13 mouse cellular contexts compared by ENCODE assay signal in the genomic region with DNA sequence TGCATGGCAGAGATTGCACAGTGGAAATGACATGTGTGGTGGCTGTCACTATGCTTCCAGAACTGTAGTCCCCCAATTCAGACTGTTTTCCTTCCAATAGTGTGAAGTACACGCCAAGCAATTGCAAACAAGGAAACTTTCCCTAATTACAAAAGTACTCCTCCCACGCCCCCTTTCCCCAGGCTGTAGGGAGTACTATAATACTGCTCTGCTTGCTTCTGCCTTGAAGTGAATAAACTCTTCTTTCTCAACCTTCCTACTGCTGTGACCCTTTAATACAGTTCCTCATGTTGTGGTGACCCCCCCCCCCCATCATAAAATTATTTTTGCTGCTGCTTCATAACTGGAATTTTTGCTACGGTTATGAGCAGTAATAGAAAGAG. TPM values are rescaled to one million over a fixed set of nuclear protein-coding genes. Genes with fewer than 3 reads are reported as not detected.
DNase-seq lines count a peak whose midpoint lies in the region; ATAC-seq and TF ChIP-seq lines count a peak whose summit lies in the region.
"Had no signal": no experiment of that assay in that cellular context is flagged by ENCODE, and none has a peak within 500 bp of the region (broad histone marks: within the 10 kb centered on the region; RNA-seq: fewer than 3 reads in every experiment).

No protein-coding gene starts in this region.

- H3K27ac ChIP-seq in intestine, embryonic 15.5 days = no peak overlapping the region
- H3K27ac ChIP-seq in intestine, embryonic 16.5 days (ENCODE audit: low read length) = no peak overlapping the region
- H3K27ac ChIP-seq in neural tube, embryonic 11.5 days (ENCODE audit: low read depth, low read length) = no peak overlapping the region
- no peak overlapping the region for H3K27ac ChIP-seq in forebrain, embryonic 15.5 days (replicated peaks)
- H3K27ac ChIP-seq in stomach, postnatal 0 days (replicated peaks) = no peak overlapping the region
- no peak overlapping the region for H3K27ac ChIP-seq in cerebellum, adult 2 months (ENCODE audit: insufficient read depth, low read length)
- H3K27ac ChIP-seq: heart, adult 2 months; hindbrain, embryonic 15.5 days; liver, embryonic 13.5 days had no signal

- no peak overlapping the region for H3K9ac ChIP-seq in intestine, embryonic 15.5 days
- no peak overlapping the region for H3K9ac ChIP-seq in intestine, embryonic 16.5 days (ENCODE audit: low read depth, low read length)
- H3K9ac ChIP-seq in neural tube, embryonic 11.5 days (ENCODE audit: low read length) = no peak overlapping the region
- H3K9ac ChIP-seq in forebrain, embryonic 15.5 days (replicated peaks) = no peak overlapping the region
- no peak overlapping the region for H3K9ac ChIP-seq in stomach, postnatal 0 days (ENCODE audit: low read length)
- H3K9ac ChIP-seq: hindbrain, embryonic 15.5 days; liver, embryonic 13.5 days had no signal

- H3K4me1 ChIP-seq in intestine, embryonic 15.5 days (replicated peaks) = 0 out of 2 replicates have a peak, but pooled peaks cover 4% of the 10 kb centered on the region
- H3K4me1 ChIP-seq in intestine, embryonic 16.5 days (ENCODE audit: control insufficient read depth, insufficient read depth, low read length) = peaks cover 9% of the 10 kb centered on the region; the same call in 1 of the 2 replicates
- H3K4me1 ChIP-seq in neural tube, embryonic 11.5 days (ENCODE audit: control insufficient read depth, insufficient read depth, low read length) = peaks cover 5% of the 10 kb centered on the region; the same call in 1 of the 2 replicates
- H3K4me1 ChIP-seq in forebrain, embryonic 15.5 days = peaks cover 13% of the 10 kb centered on the region; the same call in 1 of the 2 replicates
- H3K4me1 ChIP-seq in stomach, postnatal 0 days (replicated peaks; ENCODE audit: control insufficient read depth, insufficient read depth) = no peaks in the 10 kb centered on the region
- H3K4me1 ChIP-seq in cerebellum, adult 2 months (ENCODE audit: control insufficient read depth, insufficient read depth, low read length) = peaks cover 30% of the 10 kb centered on the region
- H3K4me1 ChIP-seq: hindbrain, embryonic 15.5 days; liver, embryonic 13.5 days had no signal

- WGBS in intestine, embryonic 15.5 days = 51% methylated on average over 3 of the region's 3 CpGs
- 41% methylated on average over 3 of the region's 3 CpGs for WGBS in intestine, embryonic 16.5 days
- WGBS in neural tube, embryonic 11.5 days = 37% methylated on average over 3 of the region's 3 CpGs
- 45% methylated on average over 3 of the region's 3 CpGs for WGBS in forebrain, embryonic 15.5 days
- 42% methylated on average over 3 of the region's 3 CpGs for WGBS in stomach, postnatal 0 days
- WGBS in cerebellum, adult 2 months = 90% methylated on average over 3 of the region's 3 CpGs

- peak; percentile 52; the same call in 1 of the 2 replicates for ATAC-seq in intestine, embryonic 15.5 days
- ATAC-seq in intestine, embryonic 16.5 days = no peak; the same call in 1 of the 2 replicates
- 0 out of 2 replicates have a peak, but pooled peaks have one; percentile 23 for ATAC-seq in neural tube, embryonic 11.5 days (ENCODE audit: insufficient read depth, low FRiP score, low TSS enrichment)
- ATAC-seq in forebrain, embryonic 15.5 days (replicated peaks) = peak; percentile 27; the same call in 1 of the 2 replicates
- peak; percentile 54 for ATAC-seq in stomach, postnatal 0 days (ENCODE audit: low FRiP score, low TSS enrichment)
- ATAC-seq: CD4-positive, CD25-positive, alpha-beta regulatory T cell, adult 4 months had no signal

- TF ChIP-seq EP300 in stomach, postnatal 0 days (optimal IDR thresholded peaks at IDR 0.05) = no peak

- no peak overlapping the region for H3K4me3 ChIP-seq in intestine, embryonic 15.5 days (replicated peaks)
- H3K4me3 ChIP-seq in intestine, embryonic 16.5 days (ENCODE audit: low read length) = no peak overlapping the region
- no peak overlapping the region for H3K4me3 ChIP-seq in neural tube, embryonic 11.5 days (ENCODE audit: low read depth, low read length)
- H3K4me3 ChIP-seq in forebrain, embryonic 15.5 days = no peak overlapping the region
- H3K4me3 ChIP-seq in stomach, postnatal 0 days (ENCODE audit: low read depth, low read length) = no peak overlapping the region
- no peak overlapping the region for H3K4me3 ChIP-seq in cerebellum, adult 2 months (replicated peaks; ENCODE audit: insufficient read depth, low read depth, low read length)
- H3K4me3 ChIP-seq: heart, adult 2 months; hindbrain, embryonic 15.5 days; liver, embryonic 13.5 days had no signal

- H3K4me2 ChIP-seq in intestine, embryonic 15.5 days (replicated peaks) = no peak overlapping the region
- no peak overlapping the region for H3K4me2 ChIP-seq in intestine, embryonic 16.5 days (ENCODE audit: low read depth, low read length)
- H3K4me2 ChIP-seq in neural tube, embryonic 11.5 days (ENCODE audit: low read depth) = no peak overlapping the region
- no peak overlapping the region for H3K4me2 ChIP-seq in forebrain, embryonic 15.5 days (replicated peaks)
- H3K4me2 ChIP-seq in stomach, postnatal 0 days (replicated peaks; ENCODE audit: low read depth) = no peak overlapping the region
- H3K4me2 ChIP-seq: hindbrain, embryonic 15.5 days; liver, embryonic 13.5 days had no signal

- no peak for TF ChIP-seq POLR2A in cerebellum, adult 2 months (IDR thresholded peaks at IDR 0.05; ENCODE audit: borderline replicate concordance, insufficient read depth, low read length)

- H3K27me3 ChIP-seq in intestine, embryonic 15.5 days (replicated peaks) = no peaks in the 10 kb centered on the region
- H3K27me3 ChIP-seq in intestine, embryonic 16.5 days (replicated peaks; ENCODE audit: control insufficient read depth, insufficient read depth, low read length) = no peaks in the 10 kb centered on the region
- no peaks in the 10 kb centered on the region for H3K27me3 ChIP-seq in neural tube, embryonic 11.5 days (ENCODE audit: control insufficient read depth, insufficient read depth, low read length)
- no peaks in the 10 kb centered on the region for H3K27me3 ChIP-seq in forebrain, embryonic 15.5 days
- no peaks in the 10 kb centered on the region for H3K27me3 ChIP-seq in stomach, postnatal 0 days (ENCODE audit: control insufficient read depth, insufficient read depth, low read length)
- no peaks in the 10 kb centered on the region for H3K27me3 ChIP-seq in cerebellum, adult 2 months (ENCODE audit: control insufficient read depth, insufficient read depth, low read length)
- H3K27me3 ChIP-seq: hindbrain, embryonic 15.5 days; liver, embryonic 13.5 days had no signal

- TF ChIP-seq CTCF in stomach, postnatal 0 days (IDR thresholded peaks at IDR 0.05; ENCODE audit: low read depth) = no peak
- TF ChIP-seq CTCF in cerebellum, adult 2 months (IDR thresholded peaks at IDR 0.05; ENCODE audit: borderline replicate concordance, insufficient read depth, low read depth, low read length) = no peak

- H3K9me3 ChIP-seq in intestine, embryonic 15.5 days = no peaks in the 10 kb centered on the region
- H3K9me3 ChIP-seq in intestine, embryonic 16.5 days (ENCODE audit: control insufficient read depth, low read length) = no peaks in the 10 kb centered on the region
- H3K9me3 ChIP-seq in neural tube, embryonic 11.5 days (ENCODE audit: control insufficient read depth, low read length) = no peaks in the 10 kb centered on the region
- no peaks in the 10 kb centered on the region for H3K9me3 ChIP-seq in forebrain, embryonic 15.5 days
- H3K9me3 ChIP-seq in stomach, postnatal 0 days (ENCODE audit: control insufficient read depth, low read length) = no peaks in the 10 kb centered on the region
- H3K9me3 ChIP-seq: hindbrain, embryonic 15.5 days; liver, embryonic 13.5 days had no signal

- DNase-seq in neural tube, embryonic 11.5 days (ENCODE audit: low spot score) = no peak
- DNase-seq in neural tube, embryonic 10.5 days (ENCODE audit: extremely low spot score, low spot score) = no peak
- DNase-seq in stomach, postnatal 0 days (ENCODE audit: low spot score) = no peak
- no peak for DNase-seq in frontal cortex, postnatal 25 days (ENCODE audit: low spot score in 2 of 2)
- no peak for DNase-seq in cerebellum, adult 2 months
- DNase-seq: liver, embryonic 13.5 days; right cerebral cortex, postnatal 4 days had no signal

- no peaks in the 10 kb centered on the region for H3K36me3 ChIP-seq in intestine, embryonic 15.5 days
- H3K36me3 ChIP-seq in intestine, embryonic 16.5 days (ENCODE audit: control insufficient read depth, insufficient read depth, low read length) = no peaks in the 10 kb centered on the region
- no peaks in the 10 kb centered on the region for H3K36me3 ChIP-seq in neural tube, embryonic 11.5 days (ENCODE audit: control insufficient read depth, insufficient read depth, low read length)
- H3K36me3 ChIP-seq in forebrain, embryonic 15.5 days = no peaks in the 10 kb centered on the region
- no peaks in the 10 kb centered on the region for H3K36me3 ChIP-seq in stomach, postnatal 0 days (ENCODE audit: control insufficient read depth, insufficient read depth, low read length)
- H3K36me3 ChIP-seq: hindbrain, embryonic 15.5 days; liver, embryonic 13.5 days had no signal

RNA-seq across cellular contexts. Expression of gene Slc7a14, which starts 49.2 kb away (rescaled TPM):
- 0.92 and 0.99 TPM in 2 replicates for polyA plus RNA-seq in intestine, embryonic 15.5 days (2015; fragmentation: Nextera tagmentation; extraction: Ambion mirVana)
- 0.59 and 0.60 TPM in 2 replicates for polyA plus RNA-seq in intestine, embryonic 16.5 days (2015; fragmentation: Nextera tagmentation; extraction: Ambion mirVana)
- 1.2 and 1.5 TPM in 2 replicates for polyA plus RNA-seq in neural tube, embryonic 11.5 days (2014; fragmentation: Nextera tagmentation; extraction: Ambion mirVana)
- 3.1 and 3.6 TPM in 2 replicates for polyA plus RNA-seq in forebrain, embryonic 15.5 days (2015; fragmentation: Nextera tagmentation; extraction: Ambion mirVana)
- 0.42 and 0.55 TPM in 2 replicates for polyA plus RNA-seq in stomach, postnatal 0 days (2015; fragmentation: Nextera tagmentation; extraction: Ambion mirVana)
- 29.4 and 30.0 TPM in 2 replicates for polyA plus RNA-seq in cerebellum, adult 2 months (2012; rRNA removed)
- polyA plus RNA-seq: CD4-positive, CD25-positive, alpha-beta regulatory T cell, adult 4 months had no signal
